Mouse (Mus musculus): ENCODE measurements around the gene Tnni3.

Tnni3 gene

GRCm38 (mm10) chr7:4521231-4522003 is 2.6 kb downstream of the Tnni3 start:
- DNase-seq (ENCODE audit: low read depth, low spot score): no peak

DNA sequence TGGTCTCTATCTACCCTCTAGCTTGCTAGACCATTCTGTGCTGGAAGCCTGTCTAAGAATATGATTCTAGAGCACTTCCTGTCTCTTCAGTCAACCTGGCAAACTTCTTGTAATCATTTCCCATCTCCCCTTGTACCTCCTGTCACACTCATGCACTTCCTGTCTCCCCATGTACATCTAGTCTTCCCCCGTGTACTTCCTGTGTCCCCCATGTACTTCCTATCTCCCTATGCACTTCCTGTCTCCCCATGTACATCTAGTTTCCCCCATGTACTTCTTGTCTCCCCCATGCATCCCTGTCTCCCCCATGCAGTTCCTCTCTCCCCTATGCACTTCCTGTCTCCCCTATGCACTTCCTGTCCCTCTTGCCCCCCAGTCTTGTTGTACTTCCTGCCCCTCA is 5.5 kb downstream of the Tnni3 start:
- no peak for DNase-seq (ENCODE audit: low read depth, low spot score)

GRCm38 (mm10) chr7:4516332-4517050 is 7.5 kb downstream of the Tnni3 start, which contains the start of gene Tnnt1:
Gene Tnnt1, minus strand, starts transcription at chr7:4516382.
- DNase-seq (ENCODE audit: low read depth, low spot score): no peak

- no peak for DNase-seq (ENCODE audit: low read depth, low spot score)
Observed at GRCm38 (mm10) chr7:4515853-4516252, 8.2 kb downstream of the Tnni3 start.

DNA sequence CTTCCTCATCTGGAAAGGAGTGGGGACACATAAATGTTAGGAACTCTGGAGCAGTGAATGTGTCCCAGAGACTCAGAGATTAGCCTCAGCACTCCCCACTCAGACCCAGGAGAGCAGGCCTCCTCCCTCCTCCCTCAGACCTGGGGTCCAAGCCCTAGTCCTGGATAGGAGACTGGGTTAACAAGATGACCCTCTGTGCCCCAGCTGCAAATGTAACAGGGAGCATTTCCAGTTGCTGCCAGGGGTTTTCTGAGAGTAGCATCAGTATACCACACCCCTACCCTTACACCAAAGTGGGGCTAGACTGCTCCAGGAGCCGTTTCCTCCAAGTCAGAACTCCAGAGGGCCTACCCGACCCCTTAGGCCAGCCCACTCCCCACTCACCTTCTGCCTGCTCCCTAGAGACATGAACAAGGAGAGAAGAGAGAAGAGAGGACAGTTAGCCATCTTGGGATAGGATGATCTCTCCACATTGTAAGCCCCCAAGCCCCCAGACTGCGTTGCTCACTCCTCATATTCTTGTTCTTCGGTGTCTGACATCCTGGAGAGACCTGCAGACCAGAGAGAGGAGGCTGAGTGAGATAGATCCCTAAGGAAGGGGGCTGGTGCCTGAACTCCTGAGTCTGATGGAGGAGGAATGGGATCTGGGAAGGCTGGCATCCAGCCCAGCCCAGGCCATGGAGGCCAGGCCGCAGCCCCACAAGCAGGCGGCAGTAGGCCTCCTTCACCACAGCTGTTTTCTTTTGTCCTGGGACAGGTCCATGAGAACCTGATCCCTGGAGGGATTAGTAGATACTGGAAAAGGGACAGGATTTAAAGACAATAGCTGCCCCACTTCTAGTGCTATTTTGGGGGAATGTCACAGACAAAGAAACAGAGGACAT is 10.0 kb downstream of the Tnni3 start:
- DNase-seq (ENCODE audit: low read depth, low spot score): no peak

- DNase-seq (ENCODE audit: low read depth, low spot score): no peak
Observed at GRCm38 (mm10) chr7:4513236-4513635, 10.8 kb downstream of the Tnni3 start.

- no peak for DNase-seq (ENCODE audit: low read depth, low spot score)
Observed at GRCm38 (mm10) chr7:4511489-4512224, 12.4 kb downstream of the Tnni3 start.

DNA sequence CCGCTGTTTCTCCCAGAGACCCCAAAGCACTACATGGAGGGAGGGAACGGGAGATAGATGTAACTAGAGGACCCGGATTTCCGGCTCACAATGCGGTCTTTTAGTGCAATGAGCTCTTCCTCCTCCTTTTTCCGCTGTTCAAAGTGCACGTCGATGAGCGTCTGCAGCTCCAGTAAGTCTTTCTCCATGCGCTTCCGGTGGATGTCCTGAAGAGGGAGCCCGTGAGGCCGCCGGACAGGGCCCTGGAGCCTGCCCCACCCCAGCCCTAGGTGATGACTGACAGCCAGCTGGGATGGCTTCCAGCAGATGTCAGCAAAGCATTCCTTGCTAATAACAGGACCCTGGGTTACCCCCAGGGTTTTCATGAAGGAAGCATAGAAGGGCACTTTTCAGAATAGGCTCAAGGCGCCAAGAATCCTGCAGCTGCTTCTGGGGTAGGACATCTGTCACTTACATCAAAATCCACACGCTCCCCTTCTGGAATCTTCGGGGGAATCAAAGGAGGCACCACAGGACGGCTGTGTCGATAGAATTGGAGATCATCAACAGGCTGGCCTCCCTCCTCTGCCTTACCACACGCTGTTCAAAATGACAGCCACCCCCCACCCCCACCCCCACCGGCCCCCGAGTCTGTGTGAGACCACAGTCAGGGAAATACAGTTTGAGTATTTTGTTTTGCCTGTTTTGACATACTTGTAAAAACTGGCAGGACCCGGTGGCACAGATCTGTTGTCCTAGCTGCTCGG is 14.0 kb downstream of the Tnni3 start:
- DNase-seq (ENCODE audit: low read depth, low spot score): no peak

- DNase-seq (ENCODE audit: low read depth, low spot score): no peak
Observed at GRCm38 (mm10) chr7:4508739-4509116, 15.3 kb downstream of the Tnni3 start.

- peak; percentile 44 for DNase-seq (ENCODE audit: low read depth, low spot score)
Observed at GRCm38 (mm10) chr7:4508062-4508738, 15.8 kb downstream of the Tnni3 start.

GRCm38 (mm10) chr7:4507220-4507619 is 16.8 kb downstream of the Tnni3 start:
- no peak for DNase-seq (ENCODE audit: low read depth, low spot score)

DNA sequence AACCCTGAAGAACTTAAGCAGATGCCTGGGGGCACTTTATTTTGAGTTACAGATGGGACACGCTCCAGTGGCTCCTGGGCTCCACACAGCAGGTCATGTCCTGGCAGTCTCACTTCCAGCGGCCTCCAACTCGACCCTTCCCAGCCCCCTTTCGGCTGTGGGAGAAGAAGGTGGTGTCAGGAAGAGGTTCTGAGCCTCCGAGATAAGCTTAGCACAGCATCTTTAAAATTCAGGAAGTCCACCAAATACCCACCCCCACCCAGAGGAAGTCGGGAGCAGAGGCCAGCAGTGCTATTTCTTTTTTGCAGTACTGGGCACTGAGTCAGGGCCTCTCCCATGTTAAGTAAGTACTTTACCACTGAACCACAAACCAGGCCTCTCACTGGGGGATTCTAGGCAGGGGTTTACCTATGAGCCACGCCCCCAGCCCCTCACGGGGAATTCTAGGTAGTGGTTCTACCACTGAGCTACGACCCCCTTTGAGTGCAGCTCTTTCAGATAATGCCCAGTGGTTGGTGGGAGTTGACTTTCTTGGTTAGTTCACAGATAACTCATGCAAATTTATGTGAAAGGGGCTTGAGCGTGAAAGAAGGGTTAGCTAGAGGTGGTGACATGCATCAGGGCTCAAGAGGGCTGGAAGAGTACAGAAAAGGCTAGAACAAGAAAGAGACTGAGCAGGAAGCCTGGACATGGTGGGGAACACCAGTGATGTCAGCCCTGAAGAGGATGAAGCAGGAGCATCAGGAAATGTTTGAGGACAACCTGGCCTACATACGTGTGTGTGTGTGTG is 19.2 kb downstream of the Tnni3 start:
- no peak for DNase-seq (ENCODE audit: low read depth, low spot score)

DNA sequence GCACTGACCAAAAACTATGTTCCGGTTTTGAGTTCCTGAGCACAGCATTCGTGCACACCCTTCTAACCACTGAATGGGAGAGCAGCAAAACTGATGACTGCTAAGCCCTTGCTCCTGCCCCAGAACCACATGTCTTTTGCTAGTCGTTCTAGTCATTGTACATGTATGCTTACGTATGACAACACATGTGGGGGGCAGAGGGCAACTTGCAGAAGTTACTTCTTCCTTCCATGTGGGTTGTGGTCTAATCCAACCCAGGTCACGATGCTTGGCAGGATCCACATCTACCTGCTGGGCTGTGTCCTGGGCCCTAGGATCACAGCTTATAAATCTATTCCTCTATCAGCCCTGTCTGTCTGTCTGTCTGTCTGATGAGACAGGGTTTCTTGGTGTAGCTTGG is 20.2 kb downstream of the Tnni3 start:
- DNase-seq (ENCODE audit: low read depth, low spot score): no peak

- DNase-seq (ENCODE audit: low read depth, low spot score): no peak
Observed at GRCm38 (mm10) chr7:4503100-4503499, 20.9 kb downstream of the Tnni3 start.

DNA sequence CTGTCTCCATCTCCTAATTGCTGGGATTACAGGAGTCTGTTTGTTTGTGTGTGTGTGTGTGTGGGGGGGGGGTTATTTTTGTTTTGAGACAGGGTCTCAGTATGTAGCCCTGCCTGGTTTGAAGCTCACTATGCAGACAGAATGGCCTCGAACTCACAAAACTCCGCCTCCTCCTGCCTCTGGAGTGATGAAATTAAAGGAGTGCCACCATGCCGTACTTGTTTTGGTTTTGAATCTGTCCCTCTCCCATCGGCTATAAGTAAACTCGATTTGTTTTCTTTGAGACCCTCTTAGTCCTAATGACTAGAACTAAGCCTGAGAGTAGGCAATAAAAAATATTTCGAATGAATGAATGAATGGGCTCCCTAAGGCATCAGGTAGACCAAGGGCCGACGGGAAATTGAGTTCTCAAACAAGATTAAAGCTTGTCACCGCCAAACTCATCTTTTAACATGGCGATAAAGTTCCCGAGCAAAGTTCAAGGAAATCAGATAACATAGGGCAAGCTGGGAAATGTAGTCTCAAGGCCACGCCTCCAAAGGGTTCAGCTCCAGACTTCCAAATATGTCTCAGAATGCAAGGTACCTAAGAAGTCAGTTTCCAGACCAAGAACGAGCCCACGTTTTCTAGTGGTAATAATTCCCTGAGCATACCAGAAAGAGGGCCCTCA is 21.5 kb downstream of the Tnni3 start:
- peak; percentile 94 for DNase-seq (ENCODE audit: low read depth, low spot score)

GRCm38 (mm10) chr7:4501558-4502397 is 22.3 kb downstream of the Tnni3 start, which contains the start of gene Ppp1r12c:
Gene Ppp1r12c, minus strand, starts transcription at chr7:4501680.
- DNase-seq (ENCODE audit: low read depth, low spot score): peak; percentile 94

DNA sequence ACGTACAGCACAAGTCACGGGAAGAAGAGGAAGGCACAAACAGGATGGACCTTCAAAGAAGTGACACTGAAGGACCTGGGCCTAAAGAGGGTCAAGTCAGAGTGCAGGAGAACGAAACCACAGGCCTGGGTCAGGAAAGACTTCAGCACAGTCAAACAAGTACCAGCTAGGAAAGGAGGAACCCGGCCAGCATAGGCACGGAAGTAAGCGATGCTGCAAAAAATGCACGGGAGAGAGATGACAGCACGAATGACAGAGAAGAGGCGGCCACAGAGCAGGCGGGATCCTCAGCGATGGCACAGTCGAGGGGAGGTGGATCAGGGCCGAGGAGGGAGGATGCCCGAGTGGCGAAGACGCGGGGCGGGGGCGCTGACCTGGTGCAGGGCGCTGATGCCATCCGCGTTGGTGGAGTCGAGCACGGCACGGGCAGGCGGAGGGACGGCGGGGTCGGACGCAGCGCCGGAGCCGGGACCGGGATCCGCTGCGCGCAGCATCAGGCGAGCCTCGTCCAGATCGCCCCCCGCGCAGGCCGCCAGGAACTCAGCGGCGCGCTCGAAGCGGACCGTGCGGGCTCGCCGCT is 23.0 kb downstream of the Tnni3 start:
- DNase-seq (ENCODE audit: low read depth, low spot score): no peak
